Mouse (Mus musculus) MEL (cell line): ENCODE results near the gene Gm20509.

Experiments used
- CTCF ChIP-seq, 3 experiments: IDR thresholded peaks in 2 of 3; conservative IDR thresholded peaks in 1 of 3; 2 replicates each; pipeline ENCODE4 v1.5.1; 2011 to 2012; ENCODE audit warnings: low read length in 3 of 3, low read depth in 2 of 3, mild to moderate bottlenecking in 2 of 3, improper control_type of control experiment in 1 of 3, inconsistent platforms in 1 of 3, mixed read lengths in 1 of 3, moderate library complexity in 1 of 3; ENCODE audit not compliant: control insufficient read depth in 1 of 3, insufficient read depth in 1 of 3, poor library complexity in 1 of 3, severe bottlenecking in 1 of 3
- EP300 ChIP-seq, 2 experiments: IDR thresholded peaks; 2 replicates each; pipeline ENCODE4 v1.6.1; 2011; ENCODE audit warnings: improper control_type of control experiment in 2 of 2, low read length in 2 of 2, low read depth in 1 of 2, mild to moderate bottlenecking in 1 of 2
- ETS1 ChIP-seq: IDR thresholded peaks from 2 replicates; pipeline ENCODE4 v1.6.1; 2012; ENCODE audit warnings: low read depth, mild to moderate bottlenecking, inconsistent platforms, low read length, improper control_type of control experiment, moderate library complexity
- GABPA ChIP-seq: IDR thresholded peaks from 2 replicates; pipeline ENCODE4 v1.6.1; 2012; ENCODE audit warnings: low read depth, mild to moderate bottlenecking, inconsistent platforms, low read length, improper control_type of control experiment, moderate library complexity
- GATA1 ChIP-seq: IDR thresholded peaks from 2 replicates; pipeline ENCODE4 v1.6.1; 2011; ENCODE audit warnings: low read depth, low read length, improper control_type of control experiment
- TCF12 ChIP-seq: IDR thresholded peaks from 2 replicates; pipeline ENCODE4 v1.6.1; 2014; ENCODE audit warnings: low read depth, mild to moderate bottlenecking, inconsistent platforms, low read length, improper control_type of control experiment, moderate library complexity

- no peak for TF ChIP-seq GABPA
- TF ChIP-seq CTCF (IDR thresholded peaks at IDR 0.05 in 2 of 3, conservative IDR thresholded peaks at IDR 0.05 in 1 of 3; ENCODE audit: control insufficient read depth in 1 of 3, insufficient read depth in 1 of 3, low read depth in 2 of 3, low read length in 3 of 3, poor library complexity in 1 of 3, severe bottlenecking in 1 of 3) = peak; percentile 2 to 24 (median 7); a peak in 3 of 6 replicates
- no peak for TF ChIP-seq GATA1
- TF ChIP-seq TCF12 = no peak
- TF ChIP-seq ETS1 = no peak
- no peak for TF ChIP-seq EP300 (IDR thresholded peaks at IDR 0.05; ENCODE audit: low read depth in 1 of 2, low read length in 2 of 2)
These were observed 15.7 kb downstream of the Gm20509 start for GRCm38 (mm10) chr9:73118012-73118411.
